Mouse (Mus musculus) layer of hippocampus, postnatal 10 days (tissue): ENCODE data around the gene C130050O18Rik. TPM values are rescaled to one million over a fixed set of nuclear protein-coding genes. Genes with fewer than 3 reads are reported as not detected.

Experiments
- DNase-seq, 2 experiments: peaks; one replicate each; pipeline ENCODE4 v3.0.0; 2021; ENCODE audit warnings: low spot score in 2 of 2
- long read RNA-seq: library from polyadenylated mRNA; stranded (forward); transcript quantifications from one replicate; pipeline ENCODE4 v2.0.0, GENCODE M21; 2023
- total RNA-seq, 2 experiments: library from RNA; stranded (reverse); gene quantifications; 2 replicates each; pipeline ENCODE4 v1.2.3; 2021

Gene C130050O18Rik
- total RNA-seq: under 1 TPM; 0.22 to 0.32 TPM
- long read RNA-seq: 0 reads

- no peak for DNase-seq
Observed at GRCm38 (mm10) chr5:139404801-139405401, at the start of gene C130050O18Rik. Gene C130050O18Rik, plus strand, starts transcription at chr5:139405280.

- peak in 1 of 2 experiments; percentile 49 for DNase-seq
Observed at GRCm38 (mm10) chr5:139358653-139359052, 46.4 kb upstream of the C130050O18Rik start.

GRCm38 (mm10) chr5:139359244-139359643 lies 45.8 kb upstream of the C130050O18Rik start:
- DNase-seq: no peak

GRCm38 (mm10) chr5:139363858-139364257 lies 41.2 kb upstream of the C130050O18Rik start:
- peak; percentile 55 for DNase-seq

GRCm38 (mm10) chr5:139364260-139364910 lies 40.7 kb upstream of the C130050O18Rik start:
- DNase-seq: peak; percentile 97

GRCm38 (mm10) chr5:139364911-139365571 lies 40.0 kb upstream of the C130050O18Rik start:
- peak; percentile 57 to 62 for DNase-seq

- no peak for DNase-seq
Observed at GRCm38 (mm10) chr5:139365827-139366226, 39.3 kb upstream of the C130050O18Rik start.

- no peak for DNase-seq
Observed at GRCm38 (mm10) chr5:139366484-139366883, 38.6 kb upstream of the C130050O18Rik start.

GRCm38 (mm10) chr5:139367884-139368458 lies 37.1 kb upstream of the C130050O18Rik start:
- DNase-seq: no peak

- no peak for DNase-seq
Observed at GRCm38 (mm10) chr5:139368638-139369320, 36.3 kb upstream of the C130050O18Rik start.

- no peak for DNase-seq
Observed at GRCm38 (mm10) chr5:139370336-139370735, 34.7 kb upstream of the C130050O18Rik start.

GRCm38 (mm10) chr5:139371118-139371517 lies 34.0 kb upstream of the C130050O18Rik start:
- DNase-seq: no peak

- DNase-seq: peak; percentile 88 to 89
Observed at GRCm38 (mm10) chr5:139371631-139372401, 33.3 kb upstream of the C130050O18Rik start.

GRCm38 (mm10) chr5:139373126-139373525 lies 32.0 kb upstream of the C130050O18Rik start:
- no peak for DNase-seq

- no peak for DNase-seq
Observed at GRCm38 (mm10) chr5:139373889-139374444, 31.1 kb upstream of the C130050O18Rik start.

GRCm38 (mm10) chr5:139374841-139375240 lies 30.2 kb upstream of the C130050O18Rik start:
- no peak for DNase-seq

GRCm38 (mm10) chr5:139377468-139378270 lies 27.4 kb upstream of the C130050O18Rik start, which contains the start of gene Gpr146:
Gene Gpr146, plus strand, starts transcription at chr5:139377697.
- DNase-seq: no peak

GRCm38 (mm10) chr5:139378271-139378556 lies 26.9 kb upstream of the C130050O18Rik start:
- DNase-seq: no peak

- DNase-seq: peak in 1 of 2 experiments; percentile 52
Observed at GRCm38 (mm10) chr5:139378986-139379629, 26.0 kb upstream of the C130050O18Rik start.
